Mouse (Mus musculus) left cerebral cortex, adult 9 months (tissue): ENCODE data around the gene 4933411K16Rik.
"Not testable (repeated sequence)": the region's sequence is repeated elsewhere in the genome, so short reads cannot be mapped to it uniquely, and the experiment has no call there.

ENCODE experiments used
- DNase-seq, 2 experiments: peaks; one replicate each; pipeline ENCODE4 v3.0.0; 2022; ENCODE audit warnings: low spot score in 2 of 2

Gene 4933411K16Rik

DNA sequence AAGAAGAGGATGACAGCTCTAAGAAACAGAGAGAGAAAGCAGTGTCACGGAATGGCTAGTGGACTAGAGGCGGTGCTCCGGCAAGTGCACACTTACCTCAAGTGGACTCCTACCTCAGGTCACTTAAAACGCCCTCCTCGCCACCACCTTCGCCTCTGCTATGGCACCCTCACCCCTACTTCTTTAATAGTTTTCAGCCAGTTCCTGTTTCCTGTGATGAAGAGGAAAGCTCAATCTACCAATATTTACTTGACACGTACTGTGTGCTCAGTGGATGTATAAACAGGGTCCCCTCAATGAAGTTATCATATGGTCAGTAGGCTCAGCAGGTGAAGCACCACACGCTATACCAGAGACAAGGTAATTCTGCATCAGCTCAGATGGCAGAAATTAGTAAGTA is 26.5 kb downstream of the 4933411K16Rik start:
- DNase-seq: no peak

DNA sequence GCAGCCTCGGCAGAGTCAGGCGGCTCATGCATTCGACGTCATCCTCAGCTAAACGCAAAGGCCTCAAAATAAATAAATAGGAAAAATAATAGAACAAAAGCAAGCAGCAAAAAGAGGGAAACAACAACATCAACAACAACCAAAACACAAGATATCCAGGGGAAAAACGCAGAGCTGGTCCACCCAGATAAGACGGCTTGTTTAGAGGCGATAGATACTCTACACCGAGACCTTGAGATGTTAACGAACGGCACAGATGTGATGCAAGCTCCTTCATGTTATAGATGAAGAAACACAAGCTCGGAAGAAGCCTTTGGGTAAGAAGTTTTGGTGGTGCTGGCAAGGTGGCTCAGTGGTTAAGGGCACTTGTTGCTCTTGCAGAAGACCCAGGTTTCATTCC is 27.0 kb downstream of the 4933411K16Rik start:
- DNase-seq: no peak

DNA sequence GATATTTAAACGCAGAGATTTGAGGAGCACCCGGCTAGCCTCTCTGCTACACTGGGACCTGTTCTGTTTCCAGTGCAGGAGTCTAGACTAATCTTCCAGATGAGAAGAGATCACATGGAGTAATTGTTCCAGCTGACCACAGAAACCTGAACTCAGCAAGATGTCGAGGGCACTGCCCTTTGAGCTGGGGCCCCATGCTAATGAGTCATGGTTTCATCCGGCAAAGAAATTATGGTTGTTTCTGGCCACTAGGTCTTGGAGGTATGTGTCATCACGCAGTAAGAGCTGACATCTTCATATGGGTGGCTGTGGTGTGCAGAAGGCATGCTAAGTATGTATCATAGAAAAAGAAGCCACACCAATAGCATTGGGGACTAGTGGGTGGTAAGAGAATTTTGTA is 27.9 kb downstream of the 4933411K16Rik start:
- DNase-seq: no peak

DNA sequence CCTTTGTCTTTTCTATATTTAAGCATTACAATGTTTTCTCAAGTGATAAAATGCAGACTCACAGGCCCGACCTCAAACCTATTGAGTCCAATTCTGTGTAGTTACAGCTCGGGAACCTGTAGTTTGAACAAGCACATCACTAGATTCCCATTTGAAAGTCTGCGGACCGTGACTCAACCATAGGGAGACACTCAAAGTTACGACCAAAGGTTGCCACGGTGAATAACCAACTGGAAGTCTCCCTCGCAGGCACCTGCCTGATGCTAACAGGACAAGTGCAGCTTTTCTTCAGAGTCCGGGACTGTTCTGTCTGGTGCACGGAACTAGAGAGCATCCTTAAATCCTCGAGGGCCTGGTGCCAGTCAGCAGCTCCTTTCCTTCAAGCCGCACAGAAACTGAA is 28.4 kb downstream of the 4933411K16Rik start:
- DNase-seq: no peak

DNA sequence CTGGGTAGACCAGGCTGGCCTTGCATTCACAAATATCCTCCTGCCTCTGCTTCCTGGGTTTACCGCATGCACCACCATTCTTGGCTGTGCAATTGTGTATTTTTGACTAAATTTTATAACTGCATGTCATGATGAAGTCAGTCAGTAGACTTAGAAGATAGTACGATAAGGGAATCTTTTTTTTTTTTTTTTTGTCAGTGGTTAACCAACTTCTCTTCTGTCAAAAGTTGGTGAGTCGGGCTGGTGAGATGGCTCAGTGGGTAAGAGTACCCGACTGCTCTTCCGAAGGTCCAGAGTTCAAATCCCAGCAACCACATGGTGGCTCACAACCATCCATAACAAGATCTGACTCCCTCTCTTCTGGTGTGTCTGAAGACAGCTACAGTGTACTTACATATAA is 29.6 kb downstream of the 4933411K16Rik start:
- not testable (repeated sequence) for DNase-seq

DNA sequence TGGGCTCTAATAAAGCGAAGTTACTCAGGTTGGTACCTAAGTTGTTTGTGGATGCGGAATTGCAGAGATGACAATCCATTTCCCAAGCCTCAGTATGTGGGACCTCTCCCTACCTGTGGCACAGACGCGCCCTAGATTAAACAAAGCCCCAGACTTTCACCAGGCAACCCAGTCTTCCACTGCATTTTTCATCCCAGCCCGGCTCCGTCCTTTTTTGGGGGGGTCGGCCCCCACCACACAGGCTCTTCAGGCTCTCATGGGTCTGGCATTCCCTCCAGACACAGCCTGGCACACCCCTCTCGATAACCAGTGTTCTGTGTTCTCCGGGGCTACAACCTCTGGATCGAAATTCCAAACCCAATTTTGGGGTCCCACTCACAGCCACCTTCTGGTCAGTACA is 33.6 kb downstream of the 4933411K16Rik start:
- no peak for DNase-seq

DNA sequence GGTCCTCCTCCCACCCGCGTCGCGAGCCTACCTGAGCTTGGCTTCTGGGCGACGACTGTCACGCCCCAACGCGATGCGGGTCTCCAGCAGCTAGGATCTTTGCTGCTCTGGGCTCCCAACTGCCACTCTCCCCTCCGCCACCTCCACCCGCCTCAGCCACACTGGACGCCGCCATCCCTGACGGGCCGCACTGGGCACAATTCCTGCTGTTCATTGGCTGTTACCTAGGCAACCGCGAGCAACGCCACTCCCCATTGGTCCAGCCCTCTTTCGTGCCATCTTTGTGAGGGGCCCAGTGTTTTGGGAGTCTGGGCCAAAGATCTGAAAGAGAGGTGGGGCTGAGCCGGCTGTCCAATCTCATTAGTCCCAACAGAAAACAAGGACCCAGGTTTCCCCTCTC is 34.1 kb downstream of the 4933411K16Rik start, which contains the start of gene Morn4:
Gene Morn4 (minus strand): TSS at position 192 of the 400 bp plus-strand sequence.
- DNase-seq: peak; percentile 81 to 94

DNA sequence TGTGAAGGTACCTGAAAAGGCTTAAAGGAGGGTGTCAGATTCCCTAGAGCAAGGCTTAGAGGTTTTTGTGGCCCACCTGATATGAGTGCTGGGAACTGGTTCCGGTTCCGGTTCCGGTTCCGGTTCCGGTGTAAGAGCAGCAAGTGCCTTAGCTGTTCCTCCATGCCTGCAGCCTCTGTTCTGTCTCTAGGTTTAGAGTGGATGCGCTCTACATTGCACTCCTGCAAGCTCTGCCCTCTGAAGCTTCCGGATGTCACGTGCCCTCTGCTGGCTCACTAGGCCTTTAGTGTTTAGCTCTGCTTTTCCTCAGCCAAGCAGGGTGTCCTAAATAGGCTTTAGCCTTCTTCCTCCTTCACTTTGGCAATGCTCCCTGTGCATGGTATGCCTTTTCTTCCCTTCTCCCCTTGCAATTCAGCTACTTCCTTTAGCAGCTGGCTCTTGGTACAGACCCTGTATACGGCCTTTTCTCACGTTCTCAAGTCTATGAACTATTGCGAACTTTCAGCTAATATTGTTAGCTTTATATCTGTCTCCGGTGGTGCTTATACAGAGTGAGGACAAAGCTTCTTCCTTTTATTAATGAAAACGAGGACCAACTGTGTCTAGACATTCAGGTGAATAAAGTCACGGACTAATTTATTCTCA is 37.2 kb downstream of the 4933411K16Rik start:
- DNase-seq: peak; percentile 35 to 57

DNA sequence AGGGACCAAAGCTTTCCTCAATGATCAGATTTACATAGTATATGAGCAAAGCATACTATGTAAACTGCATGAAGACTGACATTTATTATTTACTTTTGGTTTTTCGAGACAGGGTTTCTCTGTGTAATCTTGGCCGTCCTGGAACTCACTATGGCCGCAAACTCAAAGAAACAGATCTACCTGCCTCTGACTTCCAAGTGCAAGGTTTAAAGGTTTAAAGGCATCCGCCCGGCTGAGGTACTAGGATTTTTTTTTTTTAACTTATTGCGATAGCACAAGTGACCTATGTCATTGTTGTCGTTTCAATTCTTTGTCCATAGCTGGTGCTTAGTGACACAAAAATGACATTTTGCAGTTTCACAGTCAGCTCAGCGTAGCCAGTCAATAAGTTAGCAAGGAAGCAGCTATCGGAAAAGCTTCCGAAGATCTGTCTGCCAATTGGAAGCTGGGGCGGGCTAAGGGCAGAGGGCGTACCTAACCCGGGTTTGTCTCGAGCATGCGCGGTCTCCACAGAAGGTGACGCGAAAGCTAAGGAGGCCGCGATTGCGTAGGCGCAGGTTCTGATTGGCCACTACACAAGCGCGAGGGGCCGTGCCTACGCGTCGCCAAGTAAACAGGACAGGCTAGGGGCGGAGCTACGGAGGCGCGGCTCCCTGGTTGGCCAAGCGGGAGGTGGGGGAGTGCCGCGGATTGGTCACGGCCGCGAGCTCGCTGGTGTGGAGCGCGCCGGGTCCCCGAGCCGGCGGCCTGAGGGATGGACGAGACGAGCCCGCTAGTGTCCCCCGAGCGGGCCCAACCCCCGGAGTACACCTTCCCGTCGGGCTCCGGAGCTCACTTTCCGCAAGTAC is 37.9 kb downstream of the 4933411K16Rik start, which contains the start of gene Pi4k2a:
Gene Pi4k2a (plus strand): TSS at position 723 of the 848 bp plus-strand sequence.
- peak; percentile 100 for DNase-seq

DNA sequence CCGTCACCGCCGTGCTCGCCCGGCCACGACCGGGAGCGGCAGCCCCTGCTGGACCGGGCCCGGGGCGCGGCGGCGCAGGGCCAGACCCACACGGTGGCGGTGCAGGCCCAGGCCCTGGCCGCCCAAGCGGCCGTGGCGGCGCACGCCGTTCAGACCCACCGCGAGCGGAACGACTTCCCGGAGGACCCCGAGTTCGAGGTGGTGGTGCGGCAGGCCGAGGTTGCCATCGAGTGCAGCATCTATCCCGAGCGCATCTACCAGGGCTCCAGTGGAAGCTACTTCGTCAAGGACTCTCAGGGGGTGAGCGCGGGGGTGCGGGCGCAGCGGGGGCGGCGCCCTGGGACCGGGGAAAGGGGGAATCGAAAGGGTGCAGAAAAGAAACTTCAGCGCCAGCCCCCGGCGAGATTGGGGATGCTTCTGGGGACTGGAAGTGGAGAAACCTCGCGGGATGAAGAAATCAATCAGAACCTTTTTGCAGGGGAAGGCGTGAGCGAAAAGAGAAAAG is 38.6 kb downstream of the 4933411K16Rik start:
- no peak for DNase-seq

DNA sequence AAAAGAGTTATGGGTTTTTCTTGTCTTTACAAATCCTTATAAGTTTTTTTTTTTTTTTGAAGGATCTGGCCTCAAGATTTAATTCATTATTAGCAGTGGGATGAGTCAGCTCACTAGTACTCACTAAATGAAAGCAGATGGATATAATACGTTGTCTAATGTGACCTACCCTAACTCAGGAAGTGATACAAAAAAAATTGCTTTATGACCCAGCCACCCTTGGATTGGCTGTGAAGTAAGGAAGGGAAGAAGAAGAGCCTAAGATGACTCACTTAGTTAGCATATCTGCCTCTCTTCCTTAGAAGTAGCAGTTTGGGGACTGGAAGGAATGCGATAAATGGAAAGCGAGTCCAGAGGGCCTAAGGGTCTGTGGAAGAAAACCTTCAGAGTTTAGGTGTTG is 47.4 kb downstream of the 4933411K16Rik start:
- no peak for DNase-seq
